Mouse (Mus musculus) embryonic facial prominence, embryonic 12.5 days (tissue): Measurements from ENCODE around the gene Ranbp1. TPM values are rescaled to one million over a fixed set of nuclear protein-coding genes. Genes with fewer than 3 reads are reported as not detected.

Experiments
- ATAC-seq: fragments of 200-750 bp; cut with Nextera tagmentation; 2 replicates; pipeline ENCODE4 v1.8.0; 2017; ENCODE audit not compliant: insufficient number of reproducible peaks, insufficient read depth, low FRiP score, low TSS enrichment
- H3K27ac ChIP-seq: fragments of 300-500 bp; sonication (generic); 2 replicates; pipeline ENCODE4 v1.5.1; 2016; ENCODE audit warnings: mild to moderate bottlenecking
- H3K27me3 ChIP-seq: fragments of 300-500 bp; sonication (generic); 2 replicates; pipeline ENCODE4 v1.6.1; 2016; ENCODE audit warnings: mild to moderate bottlenecking, moderate library complexity
- H3K36me3 ChIP-seq: fragments of 300-500 bp; sonication (generic); 2 replicates; pipeline ENCODE4 v1.6.1; 2016; ENCODE audit warnings: mild to moderate bottlenecking
- H3K4me1 ChIP-seq: fragments of 300-500 bp; sonication (generic); 2 replicates; pipeline ENCODE4 v1.6.1; 2016
- H3K4me2 ChIP-seq: fragments of 300-500 bp; sonication (generic); replicated peaks from 2 replicates; pipeline ENCODE4 v1.6.1; 2016; ENCODE audit warnings: mild to moderate bottlenecking, moderate library complexity
- H3K4me3 ChIP-seq: fragments of 300-500 bp; sonication (generic); 2 replicates; pipeline ENCODE4 v1.5.1; 2016; ENCODE audit warnings: mild to moderate bottlenecking
- H3K9ac ChIP-seq: fragments of 300-500 bp; sonication (generic); 2 replicates; pipeline ENCODE4 v1.6.1; 2016; ENCODE audit warnings: mild to moderate bottlenecking, moderate library complexity
- H3K9me3 ChIP-seq: fragments of 300-500 bp; sonication (generic); 2 replicates; pipeline ENCODE4 v1.6.1; 2016; ENCODE audit warnings: mild to moderate bottlenecking, moderate library complexity
- whole genome bisulfite sequencing: fragments of 180-500 bp; shearing (Covaris S2); methylation state at CpG from one replicate; pipeline ENCODE4 v1.1.7; 2016; 5-methylcytosine and 5-hydroxymethylcytosine counted together
- polyA plus RNA-seq: library from polyadenylated mRNA; unstranded; fragments of >200 nt; fragmentation: Nextera tagmentation; extraction: Ambion mirVana; gene quantifications from 2 replicates; pipeline ENCODE4 v1.2.1, GENCODE M21; 2016

The Ranbp1 gene
- polyA plus RNA-seq, 1 experiment from 2014 or later, result 814 TPM

GRCm38 (mm10) chr16:18250828-18251790, 2.6 kb upstream of the Ranbp1 start:
- Histone ChIP-seq H3K9ac (peak overlapping the region; percentile 25; the same call in 1 of the 2 replicates), H3K4me1 (peaks cover 32% of the 10 kb centered on the region), H3K4me3 (peak overlapping the region; percentile 84; the same call in 1 of the 2 replicates), H3K9me3 (no peaks in the 10 kb centered on the region), H3K36me3 (peaks cover 66% of the 10 kb centered on the region), H3K27ac (no peak overlapping the region), H3K27me3 (no peaks in the 10 kb centered on the region), H3K4me2 (peak overlapping the region; percentile 77)
- 72% methylated on average over 10 of the region's 10 CpGs for WGBS
- ATAC-seq, result no peak

- peak overlapping the region; percentile 86; the same call in 1 of the 2 replicates for H3K9ac ChIP-seq
- no peak for ATAC-seq
- H3K4me3 ChIP-seq, result peak overlapping the region; percentile 84
- H3K27me3 ChIP-seq, result no peaks in the 10 kb centered on the region
- whole genome bisulfite sequencing, result 62% methylated on average over 4 of the region's 4 CpGs
- peaks cover 67% of the 10 kb centered on the region for H3K36me3 ChIP-seq
- no peaks in the 10 kb centered on the region for H3K9me3 ChIP-seq
- peaks cover 32% of the 10 kb centered on the region for H3K4me1 ChIP-seq
- H3K27ac ChIP-seq, result no peak overlapping the region; the same call in 1 of the 2 replicates
- H3K4me2 ChIP-seq, result peak overlapping the region; percentile 77
Observed at GRCm38 (mm10) chr16:18250231-18250630, 1.7 kb upstream of the Ranbp1 start.

- H3K27ac ChIP-seq, result peak overlapping the region; percentile 92
- H3K9me3 ChIP-seq, result no peaks in the 10 kb centered on the region
- H3K4me3 ChIP-seq, result peak overlapping the region; percentile 84
- no peaks in the 10 kb centered on the region for H3K27me3 ChIP-seq
- peak overlapping the region; percentile 77 for H3K4me2 ChIP-seq
- H3K4me1 ChIP-seq, result peaks cover 32% of the 10 kb centered on the region
- ATAC-seq, result peak; percentile 3; the same call in 1 of the 2 replicates
- peaks cover 67% of the 10 kb centered on the region for H3K36me3 ChIP-seq
- peak overlapping the region; percentile 86 for H3K9ac ChIP-seq
- 9% methylated on average over 27 of the region's 27 CpGs for WGBS
Observed at GRCm38 (mm10) chr16:18249364-18249967, 934 bp upstream of the Ranbp1 start.

- Histone ChIP-seq H3K36me3 (peaks cover 67% of the 10 kb centered on the region), H3K4me1 (peaks cover 32% of the 10 kb centered on the region), H3K9ac (peak overlapping the region; percentile 86), H3K9me3 (no peaks in the 10 kb centered on the region), H3K27me3 (no peaks in the 10 kb centered on the region), H3K27ac (peak overlapping the region; percentile 92), H3K4me3 (peak overlapping the region; percentile 84), H3K4me2 (peak overlapping the region; percentile 77)
- under 1% methylated on average over 33 of the region's 33 CpGs for WGBS
- no peak for ATAC-seq
Observed at GRCm38 (mm10) chr16:18247521-18248399, 772 bp downstream of the Ranbp1 start.

GRCm38 (mm10) chr16:18241581-18241980, 7.0 kb downstream of the Ranbp1 start:
- Histone ChIP-seq H3K36me3 (peaks cover 85% of the 10 kb centered on the region), H3K4me1 (peaks cover 4% of the 10 kb centered on the region; the same call in 1 of the 2 replicates), H3K4me2 (no peak overlapping the region), H3K4me3 (no peak overlapping the region), H3K27ac (no peak overlapping the region), H3K27me3 (no peaks in the 10 kb centered on the region), H3K9ac (no peak overlapping the region), H3K9me3 (no peaks in the 10 kb centered on the region)
- 95% methylated on average over 10 of the region's 10 CpGs for WGBS
- ATAC-seq, result no peak

- 78% methylated on average over 7 of the region's 7 CpGs for WGBS
- Histone ChIP-seq H3K4me3 (no peak overlapping the region), H3K4me1 (peaks cover 20% of the 10 kb centered on the region), H3K27ac (0 out of 2 replicates have a peak overlapping the region, but pooled peaks have one; percentile 89), H3K36me3 (peaks cover 38% of the 10 kb centered on the region), H3K27me3 (no peaks in the 10 kb centered on the region), H3K9me3 (no peaks in the 10 kb centered on the region), H3K4me2 (no peak overlapping the region), H3K9ac (no peak overlapping the region)
- ATAC-seq, result no peak
Observed at GRCm38 (mm10) chr16:18236676-18237501, 11.6 kb downstream of the Ranbp1 start.

GRCm38 (mm10) chr16:18235389-18236065, 13.0 kb downstream of the Ranbp1 start:
- Histone ChIP-seq H3K9ac (peak overlapping the region; percentile 85), H3K9me3 (no peaks in the 10 kb centered on the region), H3K36me3 (peaks cover 31% of the 10 kb centered on the region), H3K27me3 (no peaks in the 10 kb centered on the region), H3K4me1 (peaks cover 20% of the 10 kb centered on the region), H3K27ac (peak overlapping the region; percentile 89), H3K4me2 (peak overlapping the region; percentile 93), H3K4me3 (peak overlapping the region; percentile 87)
- 5% methylated on average over 19 of the region's 19 CpGs for WGBS
- ATAC-seq, result peak; percentile 73

- ATAC-seq, result peak; percentile 77
- under 1% methylated on average over 54 of the region's 79 CpGs for WGBS
- Histone ChIP-seq H3K36me3 (peaks cover 24% of the 10 kb centered on the region), H3K27ac (peak within 1 kb of the TSS; percentile 89), H3K9ac (peak within 1 kb of the TSS; percentile 85), H3K4me3 (peak within 1 kb of the TSS; percentile 87), H3K4me2 (peak within 1 kb of the TSS; percentile 93), H3K9me3 (no peaks in the 10 kb centered on the region), H3K4me1 (peaks cover 20% of the 10 kb centered on the region), H3K27me3 (no peaks in the 10 kb centered on the region)
Observed at GRCm38 (mm10) chr16:18234671-18235388, 13.7 kb downstream of the Ranbp1 start, which contains the start of gene Zdhhc8. Gene Zdhhc8 (minus strand): TSS chr16:18235136.

GRCm38 (mm10) chr16:18233919-18234670, 14.4 kb downstream of the Ranbp1 start:
- 18% methylated on average over 13 of the region's 13 CpGs for WGBS
- Histone ChIP-seq H3K4me2 (peak overlapping the region; percentile 93), H3K36me3 (peaks cover 19% of the 10 kb centered on the region), H3K9me3 (no peaks in the 10 kb centered on the region), H3K27ac (peak overlapping the region; percentile 89), H3K27me3 (no peaks in the 10 kb centered on the region), H3K4me3 (peak overlapping the region; percentile 87), H3K9ac (peak overlapping the region; percentile 85), H3K4me1 (peaks cover 25% of the 10 kb centered on the region)
- no peak for ATAC-seq
